Mouse (Mus musculus) embryo, embryonic 11 days (tissue): ENCODE results near the gene Exoc2.
A peak's percentile ranks its signal among the peaks of the same experiment; 100 is the strongest.

ENCODE experiments used
- DNase-seq: peaks from one replicate; pipeline ENCODE4 v3.0.0-alpha.2; 2015

Gene Exoc2

GRCm38 (mm10) chr13:30814256-30814655 lies 159.6 kb downstream of the Exoc2 start:
- no peak for DNase-seq

GRCm38 (mm10) chr13:30813464-30813863 lies 160.4 kb downstream of the Exoc2 start:
- no peak for DNase-seq

- no peak for DNase-seq
These were observed 164.7 kb downstream of the Exoc2 start for GRCm38 (mm10) chr13:30809240-30809639.

DNA sequence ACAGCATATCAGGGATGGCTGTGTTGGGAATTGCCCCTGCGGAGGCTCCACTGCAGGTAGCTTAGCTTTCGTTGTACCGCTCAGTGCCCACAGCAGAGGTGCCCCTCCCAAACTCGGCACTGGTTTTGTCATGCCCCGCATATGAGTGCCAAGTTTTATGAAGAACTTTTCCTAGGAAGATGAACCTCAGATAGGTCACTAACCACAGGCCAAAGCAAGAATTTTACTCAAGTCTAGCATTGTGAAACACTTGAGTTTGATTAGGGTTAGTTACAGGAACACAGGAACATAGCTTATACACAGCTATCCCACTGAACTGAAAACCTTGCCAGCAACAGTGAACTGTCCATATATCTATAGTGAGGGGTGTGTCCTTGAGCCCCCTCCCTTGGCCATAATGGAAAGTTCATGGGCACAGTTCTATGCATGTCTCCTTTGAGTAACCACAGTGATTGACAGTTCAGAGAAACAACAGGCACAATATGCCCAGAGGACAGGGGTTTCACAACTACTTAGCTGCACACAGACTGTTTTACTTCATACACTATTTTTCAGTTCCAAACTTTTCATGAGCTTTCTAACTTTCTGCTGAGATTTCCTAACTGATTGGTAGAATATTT lies 171.4 kb downstream of the Exoc2 start:
- no peak for DNase-seq

- peak; percentile 8 for DNase-seq
These were observed 172.0 kb downstream of the Exoc2 start for GRCm38 (mm10) chr13:30801886-30802285.

- DNase-seq: no peak
These were observed 177.9 kb downstream of the Exoc2 start for GRCm38 (mm10) chr13:30795960-30796359.

DNA sequence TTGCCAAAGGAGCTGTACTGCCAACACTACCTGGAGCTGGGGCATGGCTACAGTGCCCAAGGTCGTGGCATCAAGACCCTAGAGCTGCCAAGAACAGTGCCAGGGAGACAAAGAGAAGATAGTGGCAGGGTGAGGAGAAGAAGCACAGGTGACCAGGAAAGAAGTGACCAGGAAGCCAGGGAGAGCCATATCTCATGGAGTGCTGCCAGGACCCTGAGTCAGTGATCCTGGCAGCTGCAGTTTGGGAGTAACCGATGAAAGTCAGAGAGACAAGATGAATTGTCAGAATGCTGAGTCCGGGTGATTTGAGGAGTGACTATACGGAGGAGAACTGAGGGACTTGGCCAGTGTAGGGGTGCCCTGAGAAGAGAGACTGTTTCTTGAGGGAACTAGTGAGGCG lies 180.3 kb downstream of the Exoc2 start:
- no peak for DNase-seq

DNA sequence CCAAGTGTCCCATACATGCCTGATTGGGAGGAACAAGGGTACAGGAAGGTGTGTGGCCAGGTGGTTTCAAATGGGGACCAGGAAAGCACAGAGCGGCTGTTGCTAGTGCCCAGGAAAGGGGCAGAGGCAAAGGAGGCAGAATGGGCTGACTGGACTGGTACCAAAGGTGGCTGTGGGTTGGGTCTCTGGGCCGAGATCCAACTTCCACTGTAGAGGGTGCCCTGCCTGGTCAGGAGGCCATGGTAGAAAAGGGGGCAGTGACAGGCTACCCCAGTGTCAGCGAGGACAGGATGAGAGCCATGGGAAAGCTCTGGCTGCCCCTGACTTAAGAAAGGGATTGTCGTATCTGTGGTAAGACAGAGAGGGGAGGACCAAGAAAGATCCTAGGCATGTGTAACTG lies 180.7 kb downstream of the Exoc2 start:
- DNase-seq: no peak

DNA sequence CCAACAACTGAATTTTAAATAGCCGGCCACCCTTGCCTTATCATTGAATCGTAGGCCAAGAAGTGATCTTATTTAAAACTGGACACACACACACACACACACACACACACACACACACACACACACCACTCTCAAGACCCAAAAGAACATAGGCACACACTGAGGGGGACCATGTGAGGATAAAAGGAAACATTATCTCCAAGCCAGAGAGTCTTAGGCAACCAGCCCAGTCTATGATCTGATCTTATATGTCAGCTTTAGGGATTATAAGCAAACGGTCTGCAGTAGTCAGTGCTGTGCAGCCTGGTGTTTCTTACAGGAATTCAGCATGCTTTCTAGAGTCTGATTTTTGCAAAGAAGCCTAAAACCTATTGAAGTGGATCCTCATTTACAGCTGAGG lies 181.2 kb downstream of the Exoc2 start:
- no peak for DNase-seq

DNA sequence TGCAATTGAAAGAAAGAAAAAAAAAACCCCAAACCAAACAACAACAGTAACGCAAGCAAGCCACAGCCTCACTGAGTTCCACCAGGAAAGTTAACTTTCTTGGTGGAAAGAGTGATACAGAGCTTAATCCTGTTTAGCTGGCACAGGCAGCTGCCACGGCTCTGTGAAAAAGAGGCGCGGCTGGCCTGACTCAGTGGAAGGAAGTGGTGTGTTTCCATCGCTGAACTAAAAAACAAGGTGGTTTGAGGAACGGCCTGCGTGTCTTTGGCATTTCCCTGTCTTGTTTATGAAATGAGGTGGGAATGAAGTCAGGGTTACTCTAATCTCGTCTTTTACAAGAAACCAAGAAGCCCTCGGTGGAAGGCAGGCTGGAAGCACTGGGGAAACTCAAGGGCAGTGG lies 181.6 kb downstream of the Exoc2 start:
- no peak for DNase-seq

GRCm38 (mm10) chr13:30790016-30790415 lies 183.9 kb downstream of the Exoc2 start:
- no peak for DNase-seq

GRCm38 (mm10) chr13:30788421-30788820 lies 185.5 kb downstream of the Exoc2 start:
- no peak for DNase-seq

DNA sequence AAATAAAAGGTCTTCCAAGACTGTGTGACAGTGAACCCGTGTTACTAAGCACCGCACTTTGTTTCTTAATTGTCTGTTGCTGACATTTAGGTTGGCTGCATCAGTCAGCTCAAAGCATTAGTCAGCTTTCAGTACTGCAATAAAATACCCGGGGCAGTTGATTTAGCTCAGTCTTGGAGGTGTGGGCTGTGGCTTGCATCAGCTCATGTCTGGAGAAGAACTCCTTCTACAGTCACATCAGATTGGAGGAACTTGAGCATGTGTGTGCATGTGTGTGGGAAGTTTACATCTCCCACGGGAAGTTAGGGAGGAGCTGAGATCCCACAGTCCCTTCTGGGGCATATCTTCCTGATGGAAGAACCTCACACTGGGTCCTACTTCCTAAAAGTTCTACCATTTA lies 185.9 kb downstream of the Exoc2 start:
- no peak for DNase-seq

GRCm38 (mm10) chr13:30787556-30787955 lies 186.3 kb downstream of the Exoc2 start:
- no peak for DNase-seq

GRCm38 (mm10) chr13:30787036-30787320 lies 186.9 kb downstream of the Exoc2 start:
- no peak for DNase-seq

GRCm38 (mm10) chr13:30786235-30787035 lies 187.5 kb downstream of the Exoc2 start:
- no peak for DNase-seq

- DNase-seq: no peak
These were observed 188.4 kb downstream of the Exoc2 start for GRCm38 (mm10) chr13:30785423-30786040.

DNA sequence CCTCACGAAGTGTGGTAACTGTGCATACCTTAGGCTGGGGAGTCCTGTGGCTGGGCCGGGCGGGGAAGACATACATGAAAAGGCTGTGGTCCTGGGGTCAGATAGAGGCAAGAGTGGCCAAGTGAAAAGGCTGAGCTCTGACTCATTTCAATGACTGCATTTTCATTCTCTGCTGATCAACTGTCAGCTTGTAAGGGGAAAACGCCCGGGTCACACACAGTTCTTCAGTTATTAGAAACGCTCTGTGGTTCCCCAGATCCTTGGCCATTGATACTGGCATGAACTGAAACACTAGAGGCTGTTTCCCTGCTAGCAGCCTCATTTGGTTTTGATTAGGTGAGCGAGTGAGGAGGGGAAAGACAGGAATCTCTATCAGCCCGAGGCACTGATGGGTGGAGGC lies 191.5 kb downstream of the Exoc2 start:
- DNase-seq: peak; percentile 48

DNA sequence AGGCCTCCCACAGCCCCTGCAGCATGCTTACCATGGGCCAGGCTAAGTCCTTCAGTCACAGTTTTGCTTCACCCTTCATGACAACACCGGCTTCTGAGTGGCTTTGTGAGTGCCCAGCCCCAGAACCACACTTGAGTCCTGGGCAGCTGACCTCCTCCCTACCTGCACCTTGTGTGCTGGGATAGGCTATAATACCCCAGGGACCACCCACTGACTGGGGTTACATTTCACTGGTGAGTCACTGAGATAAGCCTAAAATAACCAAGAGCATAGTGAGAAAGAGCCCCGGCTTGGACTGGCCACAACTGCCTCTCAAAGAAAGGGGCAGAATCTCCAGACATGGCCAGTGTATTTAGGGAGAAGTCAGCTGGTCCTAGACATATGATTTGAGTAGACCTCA lies 192.0 kb downstream of the Exoc2 start:
- DNase-seq: peak; percentile 9

DNA sequence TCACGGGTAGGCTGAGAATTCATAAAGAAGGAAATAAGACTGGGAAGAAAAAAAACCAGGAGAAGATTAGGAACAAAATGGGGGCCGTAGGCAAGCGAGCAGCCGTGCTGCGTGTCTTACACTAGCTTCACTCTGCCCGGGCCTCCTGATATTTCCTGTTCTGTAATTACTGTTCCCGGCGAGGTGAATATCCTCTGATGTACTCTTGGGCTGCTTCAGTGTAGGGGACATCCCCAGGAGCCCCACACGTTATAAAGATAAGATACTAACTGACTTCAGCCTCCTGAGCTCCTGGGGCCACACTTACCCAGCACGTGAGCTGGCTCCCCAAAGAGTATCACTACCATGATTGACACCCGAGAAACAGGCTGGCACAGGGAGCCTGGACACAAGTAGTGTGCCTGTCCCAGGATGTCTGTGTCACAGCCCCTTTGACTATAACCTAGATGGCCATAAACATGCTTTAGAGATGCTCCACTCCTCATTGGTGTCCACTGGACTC lies 196.2 kb downstream of the Exoc2 start:
- DNase-seq: no peak

GRCm38 (mm10) chr13:30776021-30776420 lies 197.9 kb downstream of the Exoc2 start:
- no peak for DNase-seq

- DNase-seq: no peak
These were observed 206.3 kb downstream of the Exoc2 start for GRCm38 (mm10) chr13:30767477-30768127.

GRCm38 (mm10) chr13:30766636-30767476 lies 207.0 kb downstream of the Exoc2 start:
- no peak for DNase-seq
